Mouse (Mus musculus): ENCODE data around the gene Glrp1. TPM values are rescaled to one million over a fixed set of nuclear protein-coding genes. Genes with fewer than 3 reads are reported as not detected.

Glrp1 gene
- polyA plus RNA-seq (2012; rRNA removed): 0.15 and 0.17 TPM in 2 replicates

DNA sequence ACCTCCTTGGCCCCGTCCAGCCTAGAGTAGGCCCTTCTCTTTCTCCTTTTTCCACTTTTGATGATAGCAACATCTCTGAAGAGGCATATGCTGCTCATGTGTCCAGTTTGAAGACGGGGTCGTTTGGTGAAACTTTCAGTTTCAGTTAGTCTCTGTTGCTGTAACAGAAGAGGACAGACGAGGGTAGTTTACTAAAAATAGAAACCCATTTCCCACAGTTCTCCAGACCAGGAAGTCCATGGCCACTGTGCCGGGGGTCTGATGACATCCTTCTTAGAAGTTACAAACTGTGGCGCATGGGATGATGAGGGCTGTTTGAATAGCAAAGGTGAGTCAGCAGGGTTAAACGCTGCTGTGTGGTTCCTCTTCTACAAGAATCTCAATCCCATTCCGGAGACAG is at the start of gene Glrp1:
Gene Glrp1, minus strand, starts transcription at position 278 of the 400 bp plus-strand sequence.

Other genes starting within 250 kb of the Glrp1 start
- 100 and 169 TPM in 2 replicates for gene Hjurp, start 232.4 kb downstream of the Glrp1 start, polyA plus RNA-seq (2012; rRNA removed)
- not detected in 2 replicates for gene Trpm8, start 232.4 kb downstream of the Glrp1 start, polyA plus RNA-seq (2012; rRNA removed)
- not detected in 2 replicates for gene Spp2, start 103.1 kb downstream of the Glrp1 start, polyA plus RNA-seq (2012; rRNA removed)
- 36.4 and 69.5 TPM in 2 replicates for gene Arl4c, start 192.2 kb upstream of the Glrp1 start, polyA plus RNA-seq (2012; rRNA removed)

Data from ovary, adult 2 months (tissue).